Mouse (Mus musculus): ENCODE results near the gene Ccpg1os. TPM values are rescaled to one million over a fixed set of nuclear protein-coding genes. Genes with fewer than 3 reads are reported as not detected.

The Ccpg1os gene
- polyA plus RNA-seq (2015; fragmentation: Nextera tagmentation; extraction: Ambion mirVana): 11.8 and 12.0 TPM in 2 replicates

DNA sequence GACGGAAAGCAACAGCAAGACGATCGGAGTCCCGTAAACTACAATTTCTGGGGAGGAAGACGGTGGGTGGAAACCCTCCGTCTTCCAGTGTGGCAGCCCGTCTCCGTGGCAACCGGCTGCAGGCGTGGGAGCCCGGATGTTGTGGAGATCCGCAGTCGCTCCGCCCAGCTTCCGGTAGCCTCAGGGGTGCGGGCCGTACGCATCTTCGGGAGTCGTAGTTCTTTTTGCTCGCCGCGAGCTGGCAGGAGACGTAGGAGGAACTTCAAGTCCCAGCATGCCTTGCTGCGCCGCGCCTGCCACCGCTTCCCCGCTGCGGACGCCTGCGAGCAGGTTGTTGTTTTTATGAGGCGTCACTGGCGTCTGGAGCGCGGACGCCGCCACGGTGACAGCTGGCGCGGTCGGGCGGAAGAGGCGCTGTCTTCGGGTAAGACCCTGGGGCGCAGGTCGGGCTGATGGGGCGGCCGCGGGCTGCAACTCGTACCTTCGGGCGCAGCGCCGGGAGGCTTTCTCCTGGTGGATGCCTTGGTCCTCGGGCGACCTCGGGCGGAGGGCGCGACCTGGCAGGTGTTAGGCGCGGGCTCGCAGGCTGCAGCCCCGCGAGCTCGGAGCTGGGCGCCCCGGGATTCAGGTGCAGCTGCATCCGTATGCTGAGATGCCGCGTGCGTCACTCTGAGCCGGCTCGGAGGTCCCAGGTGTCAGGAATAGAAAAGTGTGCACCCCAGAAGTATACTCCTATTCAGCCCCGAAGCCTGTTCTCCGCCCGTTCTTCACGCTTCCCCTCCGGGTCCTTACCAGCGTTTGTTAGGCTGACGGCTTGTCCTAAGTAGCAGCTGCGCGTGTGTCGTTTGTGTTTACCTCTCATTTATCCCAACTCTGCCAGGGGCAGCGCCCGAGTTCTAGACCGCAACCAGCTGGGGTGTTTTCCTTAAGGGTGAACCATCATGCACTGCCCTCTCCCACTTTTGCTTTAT is at the start of gene Ccpg1os, which contains the start of gene Ccpg1:
TSS of gene Ccpg1os (minus strand) at position 133 of the 971 bp plus-strand sequence.
TSS of gene Ccpg1 (plus strand) at position 180 of the 971 bp plus-strand sequence.
- peak within 1 kb of the TSS; percentile 73 for H3K9ac ChIP-seq
- H3K27ac ChIP-seq: peak within 1 kb of the TSS; percentile 66
- WGBS: under 1% methylated on average over 88 of the region's 88 CpGs
- H3K4me1 ChIP-seq (replicated peaks): peaks cover 5% of the 10 kb centered on the region
- H3K4me2 ChIP-seq (replicated peaks): peak within 1 kb of the TSS; percentile 92
- ATAC-seq: peak; percentile 100
- no peaks in the 10 kb centered on the region for H3K27me3 ChIP-seq (replicated peaks)
- peak within 1 kb of the TSS; percentile 98 for H3K4me3 ChIP-seq (replicated peaks)
- H3K9me3 ChIP-seq: no peaks in the 10 kb centered on the region
- no peaks in the 10 kb centered on the region for H3K36me3 ChIP-seq

DNA sequence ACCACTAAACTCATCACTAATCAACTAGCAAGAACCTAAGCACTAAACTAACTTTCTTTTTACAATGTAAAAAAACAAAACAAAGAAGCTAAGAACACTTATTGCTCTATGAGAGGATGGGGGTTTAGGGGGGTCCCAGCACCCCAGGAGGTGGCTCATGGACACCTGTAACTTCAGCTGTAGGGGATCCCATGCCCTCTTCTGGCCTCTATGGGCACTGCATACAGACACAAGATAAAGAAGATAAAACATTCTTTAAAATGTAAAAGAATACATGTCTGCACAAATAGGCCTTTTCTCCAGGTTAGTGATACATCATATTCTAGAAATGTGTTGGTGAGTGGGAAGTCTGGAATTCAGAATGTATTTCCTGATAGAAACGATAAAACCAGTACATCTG is 48.2 kb upstream of the Ccpg1os start:
- H3K36me3 ChIP-seq: peaks cover 5% of the 10 kb centered on the region
- no peak overlapping the region for H3K9ac ChIP-seq
- H3K4me2 ChIP-seq (replicated peaks): no peak overlapping the region
- no peaks in the 10 kb centered on the region for H3K9me3 ChIP-seq
- H3K4me3 ChIP-seq (replicated peaks): no peak overlapping the region
- no peak for ATAC-seq
- no peaks in the 10 kb centered on the region for H3K4me1 ChIP-seq (replicated peaks)
- no peak overlapping the region for H3K27ac ChIP-seq
- no peaks in the 10 kb centered on the region for H3K27me3 ChIP-seq (replicated peaks)
- 97% methylated on average over 1 of the region's 1 CpGs for WGBS

GRCm38 (mm10) chr9:73031421-73031820 is 46.2 kb upstream of the Ccpg1os start:
- H3K4me1 ChIP-seq (replicated peaks): no peaks in the 10 kb centered on the region
- H3K4me2 ChIP-seq (replicated peaks): no peak overlapping the region
- 66% methylated on average over 4 of the region's 4 CpGs for WGBS
- H3K27me3 ChIP-seq (replicated peaks): no peaks in the 10 kb centered on the region
- H3K27ac ChIP-seq: no peak overlapping the region
- ATAC-seq: no peak
- H3K36me3 ChIP-seq: peaks cover 5% of the 10 kb centered on the region
- H3K9ac ChIP-seq: no peak overlapping the region
- H3K4me3 ChIP-seq (replicated peaks): no peak overlapping the region
- no peaks in the 10 kb centered on the region for H3K9me3 ChIP-seq

DNA sequence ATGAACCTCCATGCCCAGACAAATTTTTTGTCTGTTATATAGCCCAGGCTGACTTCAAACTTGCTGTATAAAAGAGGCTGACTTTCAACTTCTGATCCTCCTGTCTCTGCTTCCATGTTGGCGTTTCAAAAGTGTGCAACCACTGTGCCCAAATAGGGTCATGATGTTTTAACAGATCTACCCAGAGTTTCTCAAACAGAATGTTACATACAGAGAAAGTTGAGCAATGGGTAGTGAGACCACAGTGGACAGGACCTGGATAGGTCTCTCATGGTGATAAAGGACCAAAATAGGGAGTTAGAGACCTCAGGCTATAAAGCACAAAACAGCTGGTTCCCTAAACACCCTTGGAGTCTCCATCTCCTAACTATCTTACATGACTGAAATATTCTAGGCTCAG is 45.3 kb upstream of the Ccpg1os start:
- H3K27ac ChIP-seq: no peak overlapping the region
- no peaks in the 10 kb centered on the region for H3K9me3 ChIP-seq
- no peak overlapping the region for H3K4me2 ChIP-seq (replicated peaks)
- H3K36me3 ChIP-seq: peaks cover 5% of the 10 kb centered on the region
- H3K4me1 ChIP-seq (replicated peaks): no peaks in the 10 kb centered on the region
- no peak overlapping the region for H3K9ac ChIP-seq
- 90% methylated on average over 1 of the region's 1 CpGs for WGBS
- no peak overlapping the region for H3K4me3 ChIP-seq (replicated peaks)
- no peaks in the 10 kb centered on the region for H3K27me3 ChIP-seq (replicated peaks)
- no peak for ATAC-seq

DNA sequence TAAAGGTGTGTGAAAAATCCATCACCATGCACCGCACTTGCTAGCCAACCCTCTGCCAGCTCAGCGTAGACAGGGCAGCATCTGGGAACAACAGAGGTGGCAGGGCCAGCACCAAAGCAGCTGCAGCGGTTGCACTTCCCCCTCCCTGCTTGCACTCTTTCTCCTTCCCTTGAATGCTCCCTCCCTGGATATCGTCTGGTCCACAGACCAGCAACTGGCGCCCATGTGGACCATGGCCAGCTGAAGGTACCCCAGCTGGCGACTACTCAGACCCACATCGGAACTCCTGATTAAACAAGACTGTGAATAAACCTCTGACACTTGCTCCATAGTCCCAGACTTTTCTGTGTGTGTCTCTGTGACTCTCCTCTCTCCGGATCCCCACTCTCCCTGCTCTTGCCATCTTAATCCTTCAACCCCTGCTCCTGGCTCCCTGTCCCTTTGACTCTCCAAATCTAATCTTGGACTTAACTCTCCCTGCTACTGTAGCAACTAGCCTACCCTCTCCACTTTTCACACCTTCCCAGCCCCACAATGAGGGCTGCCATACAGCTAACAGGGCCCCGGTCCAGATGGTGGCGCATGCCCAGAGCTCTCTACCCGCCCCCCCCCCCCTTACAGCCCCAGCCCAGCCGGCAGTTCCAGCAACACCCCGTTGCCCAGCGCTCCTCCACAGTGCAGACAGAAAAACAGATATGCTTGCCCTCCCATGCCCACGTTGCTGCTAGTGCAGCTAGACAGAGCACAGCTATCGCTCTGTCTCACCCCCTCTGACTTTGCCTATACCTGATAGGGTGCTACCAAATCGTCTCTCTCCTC is 40.8 kb upstream of the Ccpg1os start:
- no peak; the same call in 1 of the 2 replicates for ATAC-seq
- Histone ChIP-seq H3K36me3 (no peaks in the 10 kb centered on the region), H3K4me3 (replicated peaks) (no peak overlapping the region), H3K9ac (no peak overlapping the region), H3K27ac (no peak overlapping the region), H3K27me3 (replicated peaks) (no peaks in the 10 kb centered on the region), H3K4me1 (replicated peaks) (no peaks in the 10 kb centered on the region), H3K4me2 (replicated peaks) (0 out of 2 replicates have a peak overlapping the region, but pooled peaks have one; percentile 3), H3K9me3 (no peaks in the 10 kb centered on the region)
- WGBS: 33% methylated on average over 16 of the region's 17 CpGs

GRCm38 (mm10) chr9:73020566-73021097 is 35.5 kb upstream of the Ccpg1os start:
- no peak overlapping the region for H3K4me3 ChIP-seq (replicated peaks)
- H3K9me3 ChIP-seq: no peaks in the 10 kb centered on the region
- H3K9ac ChIP-seq: no peak overlapping the region
- 88% methylated on average over 5 of the region's 5 CpGs for WGBS
- no peaks in the 10 kb centered on the region for H3K27me3 ChIP-seq (replicated peaks)
- H3K4me1 ChIP-seq (replicated peaks): no peaks in the 10 kb centered on the region
- H3K36me3 ChIP-seq: peaks cover 18% of the 10 kb centered on the region
- no peak overlapping the region for H3K4me2 ChIP-seq (replicated peaks)
- no peak for ATAC-seq
- H3K27ac ChIP-seq: no peak overlapping the region

- no peak overlapping the region for H3K4me3 ChIP-seq (replicated peaks)
- H3K9me3 ChIP-seq: no peaks in the 10 kb centered on the region
- no peak for ATAC-seq
- H3K27ac ChIP-seq: no peak overlapping the region
- H3K4me1 ChIP-seq (replicated peaks): no peaks in the 10 kb centered on the region
- WGBS: 90% methylated on average over 10 of the region's 10 CpGs
- H3K36me3 ChIP-seq: peaks cover 20% of the 10 kb centered on the region
- H3K9ac ChIP-seq: no peak overlapping the region
- no peaks in the 10 kb centered on the region for H3K27me3 ChIP-seq (replicated peaks)
- H3K4me2 ChIP-seq (replicated peaks): no peak overlapping the region
Observed at GRCm38 (mm10) chr9:73019841-73020240, 34.7 kb upstream of the Ccpg1os start.

GRCm38 (mm10) chr9:73014724-73015123 is 29.5 kb upstream of the Ccpg1os start:
- Histone ChIP-seq H3K27ac (no peak overlapping the region), H3K4me2 (replicated peaks) (no peak overlapping the region), H3K27me3 (replicated peaks) (no peaks in the 10 kb centered on the region), H3K36me3 (peaks cover 19% of the 10 kb centered on the region), H3K4me3 (replicated peaks) (no peak overlapping the region), H3K9ac (no peak overlapping the region), H3K4me1 (replicated peaks) (no peaks in the 10 kb centered on the region), H3K9me3 (no peaks in the 10 kb centered on the region)
- no peak for ATAC-seq
- 55% methylated on average over 13 of the region's 13 CpGs for WGBS

GRCm38 (mm10) chr9:73012629-73013028 is 27.4 kb upstream of the Ccpg1os start:
- no peak for ATAC-seq
- Histone ChIP-seq H3K9ac (no peak overlapping the region), H3K27me3 (replicated peaks) (no peaks in the 10 kb centered on the region), H3K36me3 (peaks cover 18% of the 10 kb centered on the region; the same call in 1 of the 2 replicates), H3K4me3 (replicated peaks) (no peak overlapping the region), H3K4me1 (replicated peaks) (no peaks in the 10 kb centered on the region), H3K4me2 (replicated peaks) (no peak overlapping the region), H3K27ac (no peak overlapping the region), H3K9me3 (no peaks in the 10 kb centered on the region)
- WGBS: 88% methylated on average over 4 of the region's 4 CpGs

DNA sequence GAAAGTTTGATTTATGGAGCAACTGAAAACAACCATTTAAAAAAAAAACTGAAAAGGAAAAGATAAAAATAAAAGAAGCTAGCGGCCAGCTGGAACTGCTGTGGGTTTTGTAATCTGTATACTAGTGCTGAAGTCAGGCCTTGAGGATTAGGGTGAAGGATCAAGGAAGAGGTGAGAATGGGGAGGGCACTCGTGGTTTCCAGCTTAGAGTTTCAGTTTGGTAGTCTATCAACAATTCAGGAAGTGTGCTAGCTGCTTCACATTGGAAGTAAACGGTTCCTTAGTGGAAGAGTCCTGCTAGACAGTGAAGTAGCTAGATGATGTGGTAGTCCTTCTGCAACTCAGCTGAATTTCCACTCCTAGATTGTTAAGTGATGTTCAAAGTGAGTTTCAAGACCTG is 23.2 kb upstream of the Ccpg1os start:
- Histone ChIP-seq H3K4me1 (replicated peaks) (no peaks in the 10 kb centered on the region), H3K27ac (no peak overlapping the region), H3K4me3 (replicated peaks) (no peak overlapping the region), H3K9me3 (no peaks in the 10 kb centered on the region), H3K36me3 (0 out of 2 replicates have a peak, but pooled peaks cover 4% of the 10 kb centered on the region), H3K9ac (no peak overlapping the region), H3K4me2 (replicated peaks) (no peak overlapping the region), H3K27me3 (replicated peaks) (no peaks in the 10 kb centered on the region)
- WGBS: 66% methylated on average over 3 of the region's 3 CpGs
- no peak for ATAC-seq

- no peak overlapping the region for H3K9ac ChIP-seq
- H3K27me3 ChIP-seq (replicated peaks): no peaks in the 10 kb centered on the region
- no peak overlapping the region for H3K4me3 ChIP-seq (replicated peaks)
- no peak for ATAC-seq
- H3K36me3 ChIP-seq: no peaks in the 10 kb centered on the region
- 96% methylated on average over 3 of the region's 3 CpGs for WGBS
- H3K4me2 ChIP-seq (replicated peaks): no peak overlapping the region
- H3K27ac ChIP-seq: no peak overlapping the region
- H3K9me3 ChIP-seq: no peaks in the 10 kb centered on the region
- H3K4me1 ChIP-seq (replicated peaks): no peaks in the 10 kb centered on the region
Observed at GRCm38 (mm10) chr9:73006175-73006574, 21.0 kb upstream of the Ccpg1os start.

DNA sequence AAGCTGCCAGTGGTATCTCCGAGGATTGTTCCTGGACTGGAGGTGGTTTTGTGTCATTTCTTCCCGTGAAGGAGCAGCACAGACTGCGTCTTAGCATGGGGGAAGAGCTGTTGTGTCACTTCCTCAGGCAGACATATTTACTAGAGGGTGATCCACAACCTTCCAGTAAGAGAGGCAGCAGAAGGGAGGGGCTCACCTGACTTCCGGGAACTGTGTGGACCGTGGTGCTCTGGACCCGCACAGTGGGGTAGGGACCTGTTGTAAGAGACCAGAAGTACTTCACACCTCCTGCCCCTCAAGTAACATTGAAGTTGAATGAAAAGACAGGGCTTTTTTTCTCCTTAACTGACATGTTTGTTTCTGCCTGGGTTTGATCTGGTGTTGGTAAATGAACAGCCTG is 19.9 kb upstream of the Ccpg1os start:
- no peak overlapping the region for H3K4me2 ChIP-seq (replicated peaks)
- no peaks in the 10 kb centered on the region for H3K27me3 ChIP-seq (replicated peaks)
- H3K27ac ChIP-seq: no peak overlapping the region
- no peaks in the 10 kb centered on the region for H3K36me3 ChIP-seq
- no peak overlapping the region for H3K4me3 ChIP-seq (replicated peaks)
- H3K9ac ChIP-seq: no peak overlapping the region
- no peaks in the 10 kb centered on the region for H3K9me3 ChIP-seq
- 83% methylated on average over 6 of the region's 6 CpGs for whole genome bisulfite sequencing
- no peak for ATAC-seq
- no peaks in the 10 kb centered on the region for H3K4me1 ChIP-seq (replicated peaks)
